Mouse (Mus musculus): ENCODE measurements around the gene Slc4a2. TPM values are rescaled to one million over a fixed set of nuclear protein-coding genes. Genes with fewer than 3 reads are reported as not detected.

Gene Slc4a2
- polyA plus RNA-seq, 1 experiment from 2014 or later: 221 TPM

- no peak for DNase-seq (ENCODE audit: low read depth, low spot score)
- in situ Hi-C loops (cut with MboI; ENCODE audit: low pct_unique_long_range_greater_than_20kb): loop anchor here (25.0 kb wide), 1 partner anchor 988 kb away; the partner anchor contains the start of gene Kmt2e
- no peak for ATAC-seq
- TF ChIP-seq CTCF (IDR thresholded peaks at IDR 0.05): no peak
- H3K27me3 ChIP-seq: no peaks in the 10 kb centered on the region
- POLR2A ChIA-PET: interaction anchor here (0.6 to 14.1 kb wide), 14 partner anchors 9 to 184 kb away, joined by 3 to 150 read pairs (median 9); partner anchors contain the start of genes Abcb8, Agap3, Asic3 and Fastk
- CTCF ChIA-PET: interaction anchor here (0.8 to 5.2 kb wide), 8 partner anchors 9 to 29 kb away, joined by 3 to 55 read pairs (median 5); partner anchors contain the start of genes Abcb8 and Fastk
These were observed 1.9 kb downstream of the Slc4a2 start for GRCm38 (mm10) chr5:24425421-24426036.

- in situ Hi-C loops (cut with MboI; ENCODE audit: low pct_unique_long_range_greater_than_20kb): loop anchor here (25.0 kb wide), 1 partner anchor 989 kb away; the partner anchor contains the start of gene Kmt2e
- DNase-seq (ENCODE audit: low read depth, low spot score) (no peak), ATAC-seq (no peak)
- no peak for TF ChIP-seq CTCF (IDR thresholded peaks at IDR 0.05)
- CTCF ChIA-PET: interaction anchor here (0.8 to 5.2 kb wide), 7 partner anchors 10 to 30 kb away, joined by 3 to 55 read pairs (median 4); partner anchors contain the start of genes Abcb8 and Fastk
- POLR2A ChIA-PET: interaction anchor here (0.7 to 14.1 kb wide), 10 partner anchors 9 to 183 kb away, joined by 3 to 150 read pairs (median 11); partner anchors contain the start of genes Abcb8, Agap3, Asic3 and Fastk
- no peaks in the 10 kb centered on the region for H3K27me3 ChIP-seq
These were observed 2.4 kb downstream of the Slc4a2 start for GRCm38 (mm10) chr5:24426037-24426432.

GRCm38 (mm10) chr5:24426556-24427284 is 3.1 kb downstream of the Slc4a2 start:
- CTCF ChIA-PET: interaction anchor here (0.8 to 5.2 kb wide), 5 partner anchors 11 to 31 kb away, joined by 4 to 55 read pairs (median 8); partner anchors contain the start of genes Abcb8 and Fastk
- no peak for DNase-seq (ENCODE audit: low read depth, low spot score)
- H3K27me3 ChIP-seq: no peaks in the 10 kb centered on the region
- no peak for TF ChIP-seq CTCF (IDR thresholded peaks at IDR 0.05)
- POLR2A ChIA-PET: interaction anchor here (1.1 to 14.1 kb wide), 8 partner anchors 8 to 38 kb away, joined by 4 to 150 read pairs (median 11); partner anchors contain the start of genes Abcb8, Agap3, Fastk and Tmub1
- no peak for ATAC-seq
- in situ Hi-C loops (cut with MboI; ENCODE audit: low pct_unique_long_range_greater_than_20kb): loop anchor here (25.0 kb wide), 1 partner anchor 989 kb away; the partner anchor contains the start of gene Kmt2e

GRCm38 (mm10) chr5:24427285-24427633 is 3.6 kb downstream of the Slc4a2 start:
- POLR2A ChIA-PET: interaction anchor here (1.1 to 14.1 kb wide), 5 partner anchors 17 to 38 kb away, joined by 4 to 150 read pairs (median 8); partner anchors contain the start of genes Agap3, Fastk and Tmub1
- TF ChIP-seq CTCF (IDR thresholded peaks at IDR 0.05): no peak
- CTCF ChIA-PET: interaction anchor here (0.6 to 5.2 kb wide), 5 partner anchors 16 to 31 kb away, joined by 3 to 55 read pairs (median 4); partner anchors contain the start of genes Abcb8, Fastk and Tmub1
- no peak for ATAC-seq
- in situ Hi-C loops (cut with MboI; ENCODE audit: low pct_unique_long_range_greater_than_20kb): loop anchor here (25.0 kb wide), 1 partner anchor 990 kb away; the partner anchor contains the start of gene Kmt2e
- no peak for DNase-seq (ENCODE audit: low read depth, low spot score)
- no peaks in the 10 kb centered on the region for H3K27me3 ChIP-seq

- DNase-seq (ENCODE audit: low read depth, low spot score) (no peak), ATAC-seq (no peak)
- CTCF ChIA-PET: interaction anchor here (0.6 to 5.2 kb wide), 5 partner anchors 12 to 33 kb away, joined by 3 to 55 read pairs (median 3); partner anchors contain the start of genes Abcb8 and Tmub1
- in situ Hi-C loops (cut with MboI; ENCODE audit: low pct_unique_long_range_greater_than_20kb): loop anchor here (25.0 kb wide), 1 partner anchor 991 kb away; the partner anchor contains the start of gene Kmt2e
- TF ChIP-seq CTCF (IDR thresholded peaks at IDR 0.05): no peak
- POLR2A ChIA-PET: interaction anchor here (0.8 to 14.1 kb wide), 5 partner anchors 16 to 33 kb away, joined by 3 to 150 read pairs (median 5); partner anchors contain the start of genes Agap3, Fastk and Tmub1
- no peaks in the 10 kb centered on the region for H3K27me3 ChIP-seq
These were observed 4.4 kb downstream of the Slc4a2 start for GRCm38 (mm10) chr5:24427981-24428402.

DNA sequence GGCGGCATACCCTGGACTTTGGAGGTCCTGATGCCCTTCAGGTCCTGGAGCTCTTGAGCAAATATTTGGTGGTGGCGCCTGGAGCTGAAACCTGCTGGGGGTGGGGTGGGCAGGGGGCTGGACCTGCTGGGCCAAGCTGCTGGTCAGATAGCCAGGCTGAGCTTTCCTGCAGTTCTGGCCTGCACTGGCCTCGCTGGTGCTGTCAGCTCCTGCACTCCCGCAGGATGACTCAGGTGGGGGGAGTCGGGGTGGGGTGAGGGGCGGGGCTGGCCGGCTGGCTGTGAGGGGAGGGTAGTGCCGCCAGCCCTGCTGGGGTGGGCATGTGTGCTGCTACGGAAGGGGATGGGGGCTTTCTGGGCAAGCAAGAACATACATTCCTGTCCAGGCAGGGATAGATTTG is 5.0 kb downstream of the Slc4a2 start:
- DNase-seq (ENCODE audit: low read depth, low spot score): no peak
- TF ChIP-seq CTCF (IDR thresholded peaks at IDR 0.05): no peak
- ChIA-PET CTCF (interaction anchor here (0.9 to 1.4 kb wide), 3 partner anchors 12 to 34 kb away, joined by 3 to 8 read pairs (median 3); partner anchors contain the start of gene Abcb8), POLR2A (interaction anchor here (0.8 to 14.1 kb wide), 4 partner anchors 16 to 34 kb away, joined by 3 to 150 read pairs (median 4); partner anchors contain the start of genes Agap3, Fastk and Tmub1)
- ATAC-seq: no peak
- H3K27me3 ChIP-seq: no peaks in the 10 kb centered on the region
- in situ Hi-C loops (cut with MboI; ENCODE audit: low pct_unique_long_range_greater_than_20kb): loop anchor here (25.0 kb wide), 1 partner anchor 991 kb away; the partner anchor contains the start of gene Kmt2e

DNA sequence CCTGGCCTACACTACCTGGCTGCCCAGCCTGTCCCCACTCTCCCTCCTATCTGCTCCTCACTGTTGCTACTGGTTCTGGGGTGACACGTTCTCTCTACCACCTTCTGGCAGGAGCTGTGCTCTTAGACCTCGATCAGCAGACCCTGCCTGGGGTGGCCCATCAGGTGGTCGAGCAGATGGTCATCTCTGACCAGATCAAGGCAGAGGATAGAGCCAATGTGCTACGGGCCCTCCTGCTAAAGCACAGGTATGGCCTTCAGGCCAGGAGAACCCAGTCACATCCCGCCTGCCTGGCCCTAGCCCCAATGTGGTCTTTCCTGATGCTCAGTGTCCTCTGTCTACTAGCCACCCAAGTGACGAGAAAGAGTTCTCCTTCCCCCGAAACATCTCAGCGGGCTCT is 10.4 kb downstream of the Slc4a2 start:
- DNase-seq (ENCODE audit: low read depth, low spot score): no peak
- ChIA-PET CTCF (interaction anchor here (1.0 to 2.9 kb wide), 2 partner anchors 9 to 39 kb away, joined by 3 to 10 read pairs; no protein-coding TSS in a partner anchor), POLR2A (interaction anchor here (1.2 to 14.1 kb wide), 4 partner anchors 9 to 14 kb away, joined by 3 to 150 read pairs (median 14); partner anchors contain the start of genes Cdk5, Fastk, Slc4a2 and Tmub1)
- in situ Hi-C loops (cut with MboI; ENCODE audit: low pct_unique_long_range_greater_than_20kb): loop anchor here (25.0 kb wide), 1 partner anchor 997 kb away; the partner anchor contains the start of gene Kmt2e
- TF ChIP-seq CTCF (IDR thresholded peaks at IDR 0.05): no peak
- no peak for ATAC-seq
- no peaks in the 10 kb centered on the region for H3K27me3 ChIP-seq

DNA sequence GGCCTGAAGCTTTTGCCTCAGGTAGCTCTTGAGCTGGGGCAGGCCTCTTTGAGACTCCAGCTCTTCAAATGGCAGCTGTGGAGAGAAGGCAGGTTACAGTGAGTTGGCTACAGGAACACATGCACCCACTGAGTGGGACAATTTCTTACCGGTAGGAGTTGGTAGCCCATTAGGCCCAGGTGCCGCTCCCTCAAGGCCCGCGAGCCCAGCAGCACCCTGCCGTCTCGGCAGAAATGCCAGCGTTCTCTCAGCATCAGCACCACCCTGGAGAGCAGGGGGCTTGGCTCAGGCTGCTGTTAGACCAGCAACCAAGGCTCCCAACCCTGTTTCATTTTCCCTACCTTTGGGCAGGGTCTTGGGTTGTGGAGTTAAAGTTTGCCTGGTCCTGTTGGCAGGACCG is 17.6 kb downstream of the Slc4a2 start:
- ChIA-PET POLR2A (interaction anchor here (8.8 kb wide), 1 partner anchor 11 kb away, joined by 150 read pairs; the partner anchor contains the start of genes Cdk5 and Slc4a2), CTCF (interaction anchor here (2.1 to 3.6 kb wide), 3 partner anchors 9 to 47 kb away, joined by 5 to 14 read pairs (median 10); no protein-coding TSS in a partner anchor)
- no peaks in the 10 kb centered on the region for H3K27me3 ChIP-seq
- no peak for ATAC-seq
- no peak for TF ChIP-seq CTCF (IDR thresholded peaks at IDR 0.05)
- no peak for DNase-seq (ENCODE audit: low read depth, low spot score)
- in situ Hi-C loops (cut with MboI; ENCODE audit: low pct_unique_long_range_greater_than_20kb): loop anchor here (25.0 kb wide), 1 partner anchor 1004 kb away; the partner anchor contains the start of gene Kmt2e

- DNase-seq (ENCODE audit: low read depth, low spot score): no peak
- H3K27me3 ChIP-seq: no peaks in the 10 kb centered on the region
- no peak for TF ChIP-seq CTCF (IDR thresholded peaks at IDR 0.05)
- ChIA-PET CTCF (interaction anchor here (0.8 to 3.6 kb wide), 5 partner anchors 9 to 48 kb away, joined by 3 to 14 read pairs (median 5); no protein-coding TSS in a partner anchor), POLR2A (interaction anchor here (0.6 to 8.8 kb wide), 3 partner anchors 12 to 32 kb away, joined by 3 to 150 read pairs (median 3); partner anchors contain the start of genes Cdk5 and Slc4a2)
- ATAC-seq: no peak
- in situ Hi-C loops (cut with MboI; ENCODE audit: low pct_unique_long_range_greater_than_20kb): loop anchor here (25.0 kb wide), 1 partner anchor 1005 kb away; the partner anchor contains the start of gene Kmt2e
These were observed 18.4 kb downstream of the Slc4a2 start for GRCm38 (mm10) chr5:24442029-24442428.

Measured in Patski (cell line).